Mouse (Mus musculus): ENCODE results near the gene Uts2. TPM values are rescaled to one million over a fixed set of nuclear protein-coding genes. Genes with fewer than 3 reads are reported as not detected.
A peak's percentile ranks its signal among the peaks of the same experiment; 100 is the strongest.

Gene Uts2
- polyA plus RNA-seq, 1 experiment from 2014 or later, result not detected

DNA sequence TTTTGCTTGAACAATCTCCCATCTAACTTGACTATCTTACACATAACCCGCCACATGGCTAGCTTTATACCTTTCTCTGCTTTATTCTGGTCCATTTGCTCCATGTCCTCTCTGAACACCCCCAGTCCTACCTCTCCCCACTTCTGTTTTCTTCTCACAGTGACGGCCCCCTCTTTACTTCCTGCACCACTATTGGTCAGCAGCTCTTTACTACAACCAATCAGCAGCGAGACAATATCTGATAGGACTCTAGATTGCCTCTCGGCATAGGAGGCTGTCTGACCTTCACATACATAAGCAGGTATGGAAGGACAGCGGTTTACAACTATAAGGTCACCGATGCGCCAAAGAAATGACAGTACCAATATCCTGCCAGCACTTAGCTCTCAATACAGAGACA, 39.6 kb downstream of the Uts2 start:
- WGBS, result 92% methylated on average over 7 of the region's 7 CpGs
- DNase-seq (ENCODE audit: low spot score), result no peak
- ATAC-seq (ENCODE audit: insufficient read depth, low FRiP score, low TSS enrichment), result no peak

DNA sequence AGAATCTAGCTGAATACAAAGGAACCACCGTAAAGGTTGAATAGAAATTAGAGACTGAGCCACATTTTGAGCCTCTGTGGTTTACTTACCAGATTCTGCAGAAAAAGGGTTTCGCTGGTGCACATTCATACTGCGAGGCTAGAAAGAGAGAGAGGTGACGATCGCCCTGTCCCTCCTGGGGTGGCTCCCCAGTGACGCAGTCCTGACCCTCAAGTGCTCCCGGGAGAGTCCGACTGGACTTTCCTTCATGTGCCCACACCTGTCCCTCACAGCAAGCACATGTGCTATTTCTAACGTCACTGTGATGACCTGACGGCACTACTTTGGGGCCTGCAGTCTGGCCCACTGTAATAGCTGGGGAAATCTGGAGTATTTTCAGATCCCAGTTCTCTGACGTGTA, 40.9 kb downstream of the Uts2 start:
- Histone ChIP-seq H3K27ac (ENCODE audit: low read depth, low read length) (no peak overlapping the region), H3K27me3 (ENCODE audit: control insufficient read depth, insufficient read depth, low read length) (no peaks in the 10 kb centered on the region), H3K4me2 (ENCODE audit: low read depth) (no peak overlapping the region), H3K9me3 (ENCODE audit: control insufficient read depth, low read length) (no peaks in the 10 kb centered on the region), H3K4me3 (ENCODE audit: low read depth, low read length) (no peak overlapping the region), H3K36me3 (ENCODE audit: control insufficient read depth, insufficient read depth, low read length) (no peaks in the 10 kb centered on the region), H3K9ac (ENCODE audit: low read length) (no peak overlapping the region), H3K4me1 (ENCODE audit: control insufficient read depth, insufficient read depth, low read length) (no peaks in the 10 kb centered on the region)
- WGBS, result 91% methylated on average over 11 of the region's 11 CpGs
- DNase-seq (ENCODE audit: low spot score), result no peak
- ATAC-seq (ENCODE audit: insufficient read depth, low FRiP score, low TSS enrichment), result no peak

More for the DNA sequence above, 39.6 kb downstream of the Uts2 start:
- no peak overlapping the region for H3K4me2 ChIP-seq (ENCODE audit: low read depth)
- no peaks in the 10 kb centered on the region for H3K36me3 ChIP-seq (ENCODE audit: control insufficient read depth, insufficient read depth, low read length)
- H3K27me3 ChIP-seq (ENCODE audit: control insufficient read depth, insufficient read depth, low read length), result no peaks in the 10 kb centered on the region
- no peaks in the 10 kb centered on the region for H3K4me1 ChIP-seq (ENCODE audit: control insufficient read depth, insufficient read depth, low read length)
- H3K9me3 ChIP-seq (ENCODE audit: control insufficient read depth, low read length), result no peaks in the 10 kb centered on the region
- no peak overlapping the region for H3K4me3 ChIP-seq (ENCODE audit: low read depth, low read length)
- H3K27ac ChIP-seq (ENCODE audit: low read depth, low read length), result no peak overlapping the region
- no peak overlapping the region for H3K9ac ChIP-seq (ENCODE audit: low read length)

DNA sequence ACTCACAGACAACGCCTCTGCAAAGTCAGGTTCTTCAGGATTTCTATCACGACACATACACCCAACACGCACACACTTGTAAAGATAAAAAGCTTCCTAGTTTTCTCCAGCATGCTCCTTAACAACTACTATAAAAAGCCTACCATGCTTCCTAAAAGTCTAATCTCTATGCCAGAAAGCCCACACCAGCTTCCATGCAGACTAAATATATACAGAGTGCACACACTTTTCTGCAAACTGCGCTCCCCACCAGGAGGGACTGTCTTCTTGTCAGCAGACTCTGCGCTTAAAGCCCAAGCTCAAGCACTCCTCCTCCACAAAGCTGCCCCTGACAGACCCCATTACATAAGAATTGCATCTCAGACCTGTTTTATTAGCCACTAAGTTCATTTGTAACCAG, 44.6 kb downstream of the Uts2 start:
- no peaks in the 10 kb centered on the region for H3K9me3 ChIP-seq (ENCODE audit: control insufficient read depth, low read length)
- H3K27ac ChIP-seq (ENCODE audit: low read depth, low read length), result no peak overlapping the region
- H3K4me1 ChIP-seq (ENCODE audit: control insufficient read depth, insufficient read depth, low read length), result peaks cover 13% of the 10 kb centered on the region
- 82% methylated on average over 5 of the region's 5 CpGs for WGBS
- no peak overlapping the region for H3K9ac ChIP-seq (ENCODE audit: low read length)
- DNase-seq (ENCODE audit: low spot score) (no peak), ATAC-seq (ENCODE audit: insufficient read depth, low FRiP score, low TSS enrichment) (no peak)
- H3K4me2 ChIP-seq (ENCODE audit: low read depth), result no peak overlapping the region
- H3K4me3 ChIP-seq (ENCODE audit: low read depth, low read length), result no peak overlapping the region
- no peaks in the 10 kb centered on the region for H3K27me3 ChIP-seq (ENCODE audit: control insufficient read depth, insufficient read depth, low read length)
- H3K36me3 ChIP-seq (ENCODE audit: control insufficient read depth, insufficient read depth, low read length), result no peaks in the 10 kb centered on the region

DNA sequence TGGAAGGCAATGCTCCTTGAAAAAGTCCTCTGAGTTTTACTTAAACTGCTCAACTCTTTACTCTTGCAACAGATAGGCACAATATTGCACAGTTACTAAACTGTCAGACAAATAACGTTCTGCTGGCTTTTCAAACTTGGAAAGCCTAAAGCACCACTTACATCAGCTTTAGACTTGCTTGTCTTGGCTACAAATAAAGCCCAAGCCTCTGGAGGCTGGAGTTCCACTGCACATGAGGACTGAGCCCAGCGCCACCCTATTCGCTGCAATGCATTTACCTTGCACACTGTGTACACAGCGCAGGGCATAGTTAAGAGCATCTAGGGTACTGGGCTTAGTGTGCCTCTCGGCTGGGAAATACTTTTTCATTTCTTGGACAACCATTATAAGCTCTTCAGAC, 46.4 kb downstream of the Uts2 start:
- Histone ChIP-seq H3K27me3 (ENCODE audit: control insufficient read depth, insufficient read depth, low read length) (no peaks in the 10 kb centered on the region), H3K4me1 (ENCODE audit: control insufficient read depth, insufficient read depth, low read length) (peaks cover 13% of the 10 kb centered on the region), H3K27ac (ENCODE audit: low read depth, low read length) (no peak overlapping the region), H3K4me2 (ENCODE audit: low read depth) (peak overlapping the region; percentile 94), H3K4me3 (ENCODE audit: low read depth, low read length) (no peak overlapping the region), H3K9ac (ENCODE audit: low read length) (no peak overlapping the region), H3K9me3 (ENCODE audit: control insufficient read depth, low read length) (no peaks in the 10 kb centered on the region), H3K36me3 (ENCODE audit: control insufficient read depth, insufficient read depth, low read length) (no peaks in the 10 kb centered on the region)
- 37% methylated on average over 5 of the region's 5 CpGs for WGBS
- ATAC-seq (ENCODE audit: insufficient read depth, low FRiP score, low TSS enrichment) (no peak), DNase-seq (ENCODE audit: low spot score) (no peak)

DNA sequence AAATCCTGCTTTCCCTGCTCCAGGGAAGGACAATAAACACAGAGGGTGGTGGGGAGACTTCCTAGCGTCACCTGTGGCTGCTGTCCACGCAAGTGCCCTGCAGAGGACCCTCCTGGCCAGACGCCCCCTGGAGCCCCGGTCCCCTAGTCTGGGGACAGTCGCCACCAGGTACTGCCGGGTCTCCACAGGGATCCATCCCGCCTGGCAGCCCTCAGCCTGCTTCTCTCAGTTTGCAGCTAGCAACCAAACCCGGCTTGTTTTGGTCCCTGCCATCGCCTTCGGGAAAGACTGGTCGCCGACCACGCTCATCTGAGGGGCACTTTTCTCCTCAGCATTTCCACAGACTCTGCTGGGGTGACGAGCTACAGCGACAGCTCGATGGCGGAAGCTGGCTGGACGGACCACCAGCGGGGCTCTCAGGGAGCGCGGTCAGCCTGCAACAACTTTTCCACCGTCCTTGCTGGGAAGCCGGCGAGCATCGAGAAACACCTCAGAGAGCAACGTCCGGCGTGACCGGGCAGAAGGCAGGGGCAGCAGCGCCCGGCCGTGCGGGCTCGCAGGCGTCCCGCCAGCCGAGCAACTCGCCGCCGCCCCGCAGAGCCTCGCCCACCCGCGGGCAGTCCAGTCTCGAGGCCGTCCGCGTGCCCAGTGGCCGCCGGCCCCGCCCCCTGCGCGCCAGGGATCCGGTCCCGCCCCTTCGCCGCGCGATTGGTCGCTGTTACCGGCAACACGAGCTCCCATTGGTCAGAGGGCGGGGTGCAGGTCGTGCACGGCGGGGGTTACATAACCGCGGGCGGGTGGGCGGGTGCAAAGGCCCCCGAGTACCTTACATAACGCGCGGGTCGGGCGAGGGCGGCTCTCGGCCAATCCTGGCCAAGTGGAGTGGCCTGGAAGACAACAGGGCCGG, 47.4 kb downstream of the Uts2 start, which contains the start of gene Per3:
TSS of gene Per3 (minus strand) at position 629 of the 907 bp plus-strand sequence.
- Histone ChIP-seq H3K4me3 (ENCODE audit: low read depth, low read length) (peak within 1 kb of the TSS; percentile 47), H3K9ac (ENCODE audit: low read length) (peak within 1 kb of the TSS; percentile 66), H3K9me3 (ENCODE audit: control insufficient read depth, low read length) (no peaks in the 10 kb centered on the region), H3K4me2 (ENCODE audit: low read depth) (peak within 1 kb of the TSS; percentile 94), H3K27ac (ENCODE audit: low read depth, low read length) (no peak within 1 kb of the TSS), H3K27me3 (ENCODE audit: control insufficient read depth, insufficient read depth, low read length) (no peaks in the 10 kb centered on the region), H3K36me3 (ENCODE audit: control insufficient read depth, insufficient read depth, low read length) (no peaks in the 10 kb centered on the region; the same call in 1 of the 2 replicates), H3K4me1 (ENCODE audit: control insufficient read depth, insufficient read depth, low read length) (peaks cover 13% of the 10 kb centered on the region)
- ATAC-seq (ENCODE audit: insufficient read depth, low FRiP score, low TSS enrichment) (peak; percentile 96), DNase-seq (ENCODE audit: low spot score) (peak; percentile 93)
- under 1% methylated on average over 62 of the region's 79 CpGs for WGBS

DNA sequence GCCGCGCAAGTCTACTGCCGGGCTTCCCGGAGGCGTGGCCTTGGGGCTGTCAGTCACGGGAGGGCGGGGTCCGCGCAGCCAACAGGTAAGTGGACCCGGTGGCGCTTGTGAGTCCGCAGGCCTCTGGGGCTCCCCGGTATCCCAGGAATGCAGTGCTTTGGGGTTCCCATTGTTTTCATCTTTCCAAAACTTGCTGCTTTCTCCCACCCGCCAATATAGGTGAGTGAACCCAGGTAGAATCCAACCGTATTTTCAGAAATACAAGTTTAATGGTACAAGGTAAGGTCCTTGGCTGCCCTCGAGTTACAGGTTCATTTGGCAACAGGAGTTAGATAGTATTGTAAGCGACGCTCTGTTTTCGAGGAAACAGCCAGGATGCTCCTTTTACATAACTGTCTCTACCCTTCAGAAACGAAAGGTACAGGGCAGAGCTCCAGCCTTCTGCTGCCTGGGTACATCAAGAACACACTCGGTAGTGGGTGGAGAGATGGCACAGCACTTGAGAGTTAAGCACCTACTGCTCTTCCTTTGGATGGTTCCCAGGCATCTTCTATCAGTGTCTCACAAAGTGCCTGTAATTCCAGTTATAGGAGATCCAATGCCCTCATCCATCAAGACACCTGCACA, 48.2 kb downstream of the Uts2 start:
- WGBS, result 5% methylated on average over 21 of the region's 21 CpGs
- Histone ChIP-seq H3K9me3 (ENCODE audit: control insufficient read depth, low read length) (no peaks in the 10 kb centered on the region), H3K27me3 (ENCODE audit: control insufficient read depth, insufficient read depth, low read length) (no peaks in the 10 kb centered on the region), H3K4me3 (ENCODE audit: low read depth, low read length) (peak overlapping the region; percentile 47), H3K9ac (ENCODE audit: low read length) (peak overlapping the region; percentile 24), H3K27ac (ENCODE audit: low read depth, low read length) (no peak overlapping the region), H3K4me1 (ENCODE audit: control insufficient read depth, insufficient read depth, low read length) (peaks cover 13% of the 10 kb centered on the region), H3K36me3 (ENCODE audit: control insufficient read depth, insufficient read depth, low read length) (no peaks in the 10 kb centered on the region; the same call in 1 of the 2 replicates), H3K4me2 (ENCODE audit: low read depth) (peak overlapping the region; percentile 94)
- no peak; the same call in 1 of the 2 replicates for ATAC-seq (ENCODE audit: insufficient read depth, low FRiP score, low TSS enrichment)
- no peak for DNase-seq (ENCODE audit: low spot score)

DNA sequence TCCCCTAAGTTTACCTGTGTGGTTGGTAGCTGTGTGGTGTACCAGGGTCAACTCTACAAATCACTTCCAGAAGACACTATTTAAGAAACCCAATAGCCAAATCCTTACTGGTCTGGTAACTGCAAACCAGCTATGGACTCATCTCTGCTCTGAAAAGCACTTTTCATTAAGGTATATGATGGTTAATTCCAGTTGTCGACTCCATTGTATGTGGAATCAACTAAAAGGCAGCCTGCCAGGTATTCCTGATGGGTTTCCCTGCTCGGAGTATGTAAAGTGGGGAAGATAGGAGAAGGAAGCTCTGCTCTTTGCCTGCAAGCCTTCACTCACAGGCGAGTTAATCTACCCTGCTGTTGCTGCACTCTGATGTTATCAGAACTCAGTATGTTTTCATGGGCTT, 49.6 kb downstream of the Uts2 start:
- Histone ChIP-seq H3K36me3 (ENCODE audit: control insufficient read depth, insufficient read depth, low read length) (no peaks in the 10 kb centered on the region; the same call in 1 of the 2 replicates), H3K27ac (ENCODE audit: low read depth, low read length) (no peak overlapping the region), H3K9me3 (ENCODE audit: control insufficient read depth, low read length) (no peaks in the 10 kb centered on the region), H3K27me3 (ENCODE audit: control insufficient read depth, insufficient read depth, low read length) (no peaks in the 10 kb centered on the region), H3K4me3 (ENCODE audit: low read depth, low read length) (no peak overlapping the region), H3K9ac (ENCODE audit: low read length) (no peak overlapping the region), H3K4me1 (ENCODE audit: control insufficient read depth, insufficient read depth, low read length) (peaks cover 13% of the 10 kb centered on the region), H3K4me2 (ENCODE audit: low read depth) (no peak overlapping the region)
- ATAC-seq (ENCODE audit: insufficient read depth, low FRiP score, low TSS enrichment), result no peak
- 89% methylated on average over 3 of the region's 3 CpGs for WGBS
- no peak for DNase-seq (ENCODE audit: low spot score)

DNA sequence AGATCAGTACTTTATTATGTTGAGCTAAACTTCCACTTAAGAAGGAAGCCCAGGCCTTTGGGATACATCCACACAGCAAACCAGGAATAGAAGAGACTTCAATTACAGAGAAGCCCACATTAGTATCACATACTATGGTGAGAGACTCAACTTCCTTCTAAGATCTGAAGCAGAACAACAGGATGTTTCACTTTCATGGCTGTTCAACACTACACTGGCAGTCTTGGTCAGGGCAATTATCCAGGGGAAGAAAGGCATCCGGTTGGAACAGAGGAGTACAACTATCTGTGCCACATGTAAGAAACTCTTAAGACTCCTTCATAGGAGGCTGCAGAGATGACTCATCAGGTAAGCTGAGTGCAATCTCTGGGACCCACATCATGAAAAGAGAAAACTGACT, 54.3 kb downstream of the Uts2 start:
- no peak for ATAC-seq (ENCODE audit: insufficient read depth, low FRiP score, low TSS enrichment)
- DNase-seq (ENCODE audit: low spot score), result no peak
- H3K9me3 ChIP-seq (ENCODE audit: control insufficient read depth, low read length), result no peaks in the 10 kb centered on the region

More for the DNA sequence above, 54.3 kb downstream of the Uts2 start:
- H3K36me3 ChIP-seq (ENCODE audit: control insufficient read depth, insufficient read depth, low read length), result no peaks in the 10 kb centered on the region; the same call in none of the 2 replicates
- H3K9ac ChIP-seq (ENCODE audit: low read length), result no peak overlapping the region
- H3K27ac ChIP-seq (ENCODE audit: low read depth, low read length), result no peak overlapping the region
- H3K27me3 ChIP-seq (ENCODE audit: control insufficient read depth, insufficient read depth, low read length), result no peaks in the 10 kb centered on the region
- 86% methylated on average over 1 of the region's 1 CpGs for WGBS
- no peak overlapping the region for H3K4me2 ChIP-seq (ENCODE audit: low read depth)
- no peak overlapping the region for H3K4me3 ChIP-seq (ENCODE audit: low read depth, low read length)
- H3K4me1 ChIP-seq (ENCODE audit: control insufficient read depth, insufficient read depth, low read length), result no peaks in the 10 kb centered on the region
